Mouse (Mus musculus): ENCODE data around the gene Spg11. TPM values are rescaled to one million over a fixed set of nuclear protein-coding genes. Genes with fewer than 3 reads are reported as not detected.

Gene Spg11
- polyA plus RNA-seq, 1 experiment from 2014 or later = 9.4 TPM

DNA sequence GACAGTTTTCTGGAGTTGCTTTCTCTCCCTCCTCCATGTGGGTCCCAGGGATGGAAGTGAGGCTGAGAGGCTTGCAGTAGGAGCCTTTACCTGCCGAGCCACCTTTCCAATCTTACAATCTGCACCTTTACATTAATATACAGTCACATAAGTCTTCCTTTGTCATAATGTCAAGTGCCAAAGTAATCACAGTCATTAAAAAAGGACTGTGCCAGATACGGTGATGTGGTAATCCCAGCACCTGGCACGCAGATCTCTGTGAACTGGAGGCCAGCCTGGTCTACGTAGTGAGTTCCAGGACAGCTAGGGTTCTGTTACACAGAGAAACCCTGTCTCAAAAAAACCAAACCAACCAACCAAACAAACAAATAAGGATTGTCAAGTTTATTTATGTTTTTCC lies 24.3 kb downstream of the Spg11 start:
- H3K36me3 ChIP-seq = peaks cover 82% of the 10 kb centered on the region
- WGBS = 86% methylated on average over 4 of the region's 4 CpGs
- H3K4me2 ChIP-seq (replicated peaks) = no peak overlapping the region
- H3K4me3 ChIP-seq = no peak overlapping the region
- no peaks in the 10 kb centered on the region for H3K27me3 ChIP-seq
- no peak overlapping the region for H3K27ac ChIP-seq
- no peak for ATAC-seq (ENCODE audit: low FRiP score, low read depth)
- no peaks in the 10 kb centered on the region for H3K4me1 ChIP-seq
- no peak overlapping the region for H3K9ac ChIP-seq
- H3K9me3 ChIP-seq = no peaks in the 10 kb centered on the region

- no peak for ATAC-seq (ENCODE audit: low FRiP score, low read depth)
- Histone ChIP-seq H3K9me3 (no peaks in the 10 kb centered on the region), H3K4me1 (no peaks in the 10 kb centered on the region), H3K9ac (no peak overlapping the region), H3K36me3 (peaks cover 77% of the 10 kb centered on the region), H3K4me2 (replicated peaks) (no peak overlapping the region), H3K27ac (no peak overlapping the region), H3K4me3 (no peak overlapping the region), H3K27me3 (no peaks in the 10 kb centered on the region)
- 79% methylated on average over 4 of the region's 4 CpGs for WGBS
These were observed 31.7 kb downstream of the Spg11 start for GRCm38 (mm10) chr2:122086446-122086845.

DNA sequence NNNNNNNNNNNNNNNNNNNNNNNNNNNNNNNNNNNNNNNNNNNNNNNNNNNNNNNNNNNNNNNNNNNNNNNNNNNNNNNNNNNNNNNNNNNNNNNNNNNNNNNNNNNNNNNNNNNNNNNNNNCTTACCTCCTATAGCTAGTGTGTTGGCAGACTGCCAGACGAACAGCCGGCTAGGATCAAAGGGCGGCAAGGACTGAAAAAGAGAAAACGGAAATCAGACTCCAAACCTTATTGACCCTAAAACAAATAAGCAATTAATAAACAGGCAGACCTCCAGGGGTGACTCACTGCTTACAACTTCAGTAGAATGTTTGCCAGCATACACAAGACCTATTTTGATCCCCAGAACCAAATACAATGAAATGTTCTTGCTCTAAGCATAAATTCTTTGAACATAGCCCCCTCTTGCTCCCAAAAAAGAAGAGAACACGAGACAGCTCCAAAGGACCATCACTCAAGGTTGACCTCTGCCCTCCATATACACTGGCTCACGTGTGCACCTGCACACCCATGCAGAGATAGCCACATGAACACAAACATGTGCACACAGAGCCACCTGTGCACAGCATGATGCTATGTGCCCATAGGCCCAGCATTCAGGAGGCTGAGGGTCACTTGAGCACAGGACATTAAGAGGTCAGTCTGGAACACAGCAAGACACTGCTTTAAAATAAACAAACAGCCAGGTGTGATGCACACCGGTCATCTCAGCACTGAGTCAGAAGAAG lies 36.3 kb downstream of the Spg11 start:
- no peak overlapping the region for H3K27ac ChIP-seq
- no peaks in the 10 kb centered on the region for H3K4me1 ChIP-seq
- H3K4me2 ChIP-seq (replicated peaks) = no peak overlapping the region
- peaks cover 68% of the 10 kb centered on the region for H3K36me3 ChIP-seq
- no peak overlapping the region for H3K9ac ChIP-seq
- H3K4me3 ChIP-seq = no peak overlapping the region
- ATAC-seq (ENCODE audit: low FRiP score, low read depth) = no peak
- 28% methylated on average over 7 of the region's 7 CpGs for WGBS
- H3K27me3 ChIP-seq = no peaks in the 10 kb centered on the region
- H3K9me3 ChIP-seq = no peaks in the 10 kb centered on the region

DNA sequence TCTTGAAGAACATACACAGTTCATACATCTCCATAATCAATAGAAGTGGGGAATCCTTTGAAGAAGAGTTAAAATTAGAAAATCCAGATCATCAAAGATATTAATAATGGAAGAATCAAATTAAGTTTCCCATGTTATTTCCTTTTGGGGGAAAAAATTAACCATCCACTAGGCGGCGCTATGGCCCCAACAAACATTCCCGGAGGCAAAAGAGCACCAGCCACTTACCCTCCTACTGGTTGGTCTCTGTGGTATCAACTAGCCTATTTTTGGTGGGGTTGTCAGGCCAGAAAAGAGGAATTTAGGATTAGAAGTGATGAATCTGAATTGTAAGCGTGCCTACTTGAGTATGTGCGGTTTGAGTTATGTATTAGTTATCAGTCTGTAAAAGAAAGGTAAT lies 48.3 kb downstream of the Spg11 start:
- H3K27ac ChIP-seq = no peak overlapping the region
- no peak overlapping the region for H3K9ac ChIP-seq
- H3K4me1 ChIP-seq = no peaks in the 10 kb centered on the region
- no peak overlapping the region for H3K4me3 ChIP-seq
- no peaks in the 10 kb centered on the region for H3K9me3 ChIP-seq
- no peaks in the 10 kb centered on the region for H3K27me3 ChIP-seq
- no peak for ATAC-seq (ENCODE audit: low FRiP score, low read depth)
- H3K4me2 ChIP-seq (replicated peaks) = no peak overlapping the region
- peaks cover 68% of the 10 kb centered on the region for H3K36me3 ChIP-seq
- WGBS = 42% methylated on average over 5 of the region's 5 CpGs

- no peak overlapping the region for H3K4me2 ChIP-seq (replicated peaks)
- peaks cover 69% of the 10 kb centered on the region for H3K36me3 ChIP-seq
- no peak overlapping the region for H3K4me3 ChIP-seq
- no peaks in the 10 kb centered on the region for H3K27me3 ChIP-seq
- no peak overlapping the region for H3K27ac ChIP-seq
- 88% methylated on average over 6 of the region's 6 CpGs for WGBS
- ATAC-seq (ENCODE audit: low FRiP score, low read depth) = no peak
- H3K9ac ChIP-seq = no peak overlapping the region
- H3K4me1 ChIP-seq = no peaks in the 10 kb centered on the region
- H3K9me3 ChIP-seq = no peaks in the 10 kb centered on the region
These were observed 48.9 kb downstream of the Spg11 start for GRCm38 (mm10) chr2:122069144-122069912.

DNA sequence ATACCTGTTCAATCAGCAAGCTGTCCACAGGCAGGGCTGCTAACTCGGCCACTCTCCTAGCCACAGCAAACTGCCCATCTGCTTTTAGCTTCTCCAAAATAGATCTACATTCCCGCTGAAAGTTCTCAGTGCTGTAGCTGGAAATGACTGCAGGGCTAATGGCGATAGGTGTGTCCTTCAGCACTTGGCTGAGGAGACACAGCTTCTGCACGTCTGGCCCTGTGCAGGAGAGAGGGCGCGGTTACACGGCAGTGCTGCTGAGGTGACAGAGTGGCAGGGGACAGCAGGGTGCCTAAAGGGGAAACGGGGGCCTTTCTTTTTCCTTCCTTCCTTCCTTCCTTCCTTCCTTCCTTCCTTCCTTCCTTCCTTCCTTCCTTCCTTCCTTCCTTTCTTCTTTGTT lies 51.9 kb downstream of the Spg11 start:
- ATAC-seq (ENCODE audit: low FRiP score, low read depth) = no peak
- Histone ChIP-seq H3K4me1 (no peaks in the 10 kb centered on the region), H3K27me3 (no peaks in the 10 kb centered on the region), H3K4me2 (replicated peaks) (no peak overlapping the region), H3K27ac (no peak overlapping the region), H3K36me3 (peaks cover 66% of the 10 kb centered on the region), H3K4me3 (no peak overlapping the region), H3K9me3 (no peaks in the 10 kb centered on the region), H3K9ac (no peak overlapping the region)
- WGBS = 60% methylated on average over 8 of the region's 8 CpGs

GRCm38 (mm10) chr2:122065200-122065969 lies 52.8 kb downstream of the Spg11 start:
- H3K27me3 ChIP-seq = no peaks in the 10 kb centered on the region
- WGBS = 46% methylated on average over 14 of the region's 14 CpGs
- ATAC-seq (ENCODE audit: low FRiP score, low read depth) = no peak
- H3K4me1 ChIP-seq = no peaks in the 10 kb centered on the region
- H3K9ac ChIP-seq = no peak overlapping the region
- H3K27ac ChIP-seq = no peak overlapping the region
- H3K4me2 ChIP-seq (replicated peaks) = no peak overlapping the region
- peaks cover 66% of the 10 kb centered on the region for H3K36me3 ChIP-seq
- H3K4me3 ChIP-seq = no peak overlapping the region
- no peaks in the 10 kb centered on the region for H3K9me3 ChIP-seq

DNA sequence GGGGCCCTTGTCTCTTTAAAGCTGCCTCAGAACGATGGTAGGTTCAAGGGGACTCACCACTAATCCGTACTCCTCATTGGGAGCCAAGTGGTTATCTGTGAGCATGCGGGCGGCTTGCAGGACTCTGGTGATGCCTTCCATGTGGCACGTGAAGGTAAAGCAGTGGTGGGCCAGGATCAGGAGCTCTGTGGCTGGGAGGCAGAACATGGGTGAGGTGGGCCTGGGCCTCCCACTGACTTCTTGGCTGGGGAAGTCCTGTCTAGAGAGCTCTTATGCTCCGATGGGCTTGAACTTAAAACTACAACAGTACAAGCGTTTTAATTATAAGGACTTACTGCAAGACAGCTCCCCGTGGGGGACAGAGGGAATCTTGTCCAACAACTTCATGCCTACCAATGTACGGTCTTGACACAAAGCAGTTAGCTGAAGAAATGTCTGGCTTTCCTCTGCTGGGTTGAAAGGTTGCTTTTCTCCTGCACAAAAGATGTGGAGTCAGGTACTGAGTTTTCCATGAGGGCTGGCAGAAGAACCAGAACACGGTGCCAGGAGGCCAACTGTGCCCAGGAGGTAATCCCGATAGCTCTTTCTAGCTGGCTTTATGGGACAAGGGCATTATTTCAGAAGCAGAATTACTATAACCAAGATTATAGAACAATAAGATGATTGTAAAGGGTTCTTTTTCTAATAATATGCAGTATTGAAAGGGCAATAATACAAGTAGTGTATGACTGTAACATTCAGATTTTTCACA lies 58.6 kb downstream of the Spg11 start:
- Histone ChIP-seq H3K4me1 (no peaks in the 10 kb centered on the region), H3K27me3 (no peaks in the 10 kb centered on the region), H3K27ac (no peak overlapping the region), H3K9ac (no peak overlapping the region), H3K9me3 (no peaks in the 10 kb centered on the region), H3K4me2 (replicated peaks) (no peak overlapping the region), H3K36me3 (peaks cover 59% of the 10 kb centered on the region), H3K4me3 (no peak overlapping the region)
- WGBS = 90% methylated on average over 11 of the region's 11 CpGs
- ATAC-seq (ENCODE audit: low FRiP score, low read depth) = no peak

- Histone ChIP-seq H3K9ac (no peak overlapping the region), H3K4me3 (no peak overlapping the region), H3K36me3 (peaks cover 42% of the 10 kb centered on the region), H3K4me1 (no peaks in the 10 kb centered on the region), H3K27me3 (no peaks in the 10 kb centered on the region), H3K9me3 (no peaks in the 10 kb centered on the region), H3K4me2 (replicated peaks) (no peak overlapping the region), H3K27ac (no peak overlapping the region)
- ATAC-seq (ENCODE audit: low FRiP score, low read depth) = no peak
These were observed 74.3 kb downstream of the Spg11 start for GRCm38 (mm10) chr2:122043926-122044325.

DNA sequence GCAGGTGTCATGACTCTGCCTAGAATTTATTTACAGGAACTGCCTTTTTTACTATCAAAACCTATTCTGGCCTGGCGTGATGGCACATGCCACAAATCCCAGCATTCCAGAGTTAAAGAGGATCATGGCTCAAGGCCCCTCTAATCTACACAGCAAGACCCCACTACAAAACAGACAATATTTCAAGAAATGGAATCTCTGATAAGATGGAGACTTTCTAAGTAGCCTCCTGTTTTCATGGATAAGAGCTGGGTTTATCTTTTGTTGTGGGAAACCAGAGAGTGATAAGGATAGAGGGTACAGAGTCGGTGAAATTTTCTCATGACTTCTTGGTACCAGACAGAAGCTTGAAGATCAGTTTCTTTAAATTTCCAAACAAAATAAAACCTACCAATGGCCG lies 82.1 kb downstream of the Spg11 start:
- peaks cover 40% of the 10 kb centered on the region; the same call in 1 of the 2 replicates for H3K36me3 ChIP-seq
- H3K27me3 ChIP-seq = no peaks in the 10 kb centered on the region
- H3K27ac ChIP-seq = no peak overlapping the region
- H3K9me3 ChIP-seq = no peaks in the 10 kb centered on the region
- no peak overlapping the region for H3K9ac ChIP-seq
- H3K4me1 ChIP-seq = no peaks in the 10 kb centered on the region
- no peak overlapping the region for H3K4me2 ChIP-seq (replicated peaks)
- no peak for ATAC-seq (ENCODE audit: low FRiP score, low read depth)
- 95% methylated on average over 3 of the region's 3 CpGs for WGBS
- no peak overlapping the region for H3K4me3 ChIP-seq

DNA sequence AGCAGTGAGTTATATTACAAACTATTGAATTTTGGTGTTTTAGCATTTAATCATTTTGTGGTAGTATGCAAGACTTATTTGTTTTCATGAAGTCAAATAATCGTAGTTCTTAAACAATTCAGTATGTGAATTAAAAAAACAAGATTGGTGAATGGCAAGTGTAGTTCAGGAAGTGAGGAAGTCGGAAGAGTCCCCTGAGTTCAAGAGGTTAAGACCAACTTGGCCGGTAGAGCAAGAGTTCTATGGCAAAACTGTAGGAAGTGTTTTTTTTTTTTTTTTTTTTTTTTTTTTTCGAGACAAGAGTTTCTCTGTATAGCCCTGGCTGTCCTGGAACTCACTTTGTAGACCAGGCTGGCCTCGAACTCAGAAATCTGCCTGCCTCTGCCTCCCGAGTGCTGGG lies 86.2 kb downstream of the Spg11 start:
- Histone ChIP-seq H3K4me3 (no peak overlapping the region), H3K9me3 (no peaks in the 10 kb centered on the region), H3K27ac (no peak overlapping the region), H3K9ac (no peak overlapping the region), H3K36me3 (peaks cover 31% of the 10 kb centered on the region; the same call in 1 of the 2 replicates), H3K27me3 (no peaks in the 10 kb centered on the region), H3K4me1 (peaks cover 15% of the 10 kb centered on the region), H3K4me2 (replicated peaks) (no peak overlapping the region)
- WGBS = 83% methylated on average over 6 of the region's 6 CpGs
- no peak for ATAC-seq (ENCODE audit: low FRiP score, low read depth)
